Mouse (Mus musculus): ENCODE results near the gene Gm14147.
"Not testable (repeated sequence)": the region's sequence is repeated elsewhere in the genome, so short reads cannot be mapped to it uniquely, and the experiment has no call there.

The Gm14147 gene

GRCm38 (mm10) chr2:151097945-151098344, at the start of gene Gm14147:
TSS of gene Gm14147 (plus strand) at chr2:151098245.
- DNase-seq (ENCODE audit: low spot score): not testable (repeated sequence)

- DNase-seq (ENCODE audit: low spot score): no peak
These were observed 41.4 kb upstream of the Gm14147 start for GRCm38 (mm10) chr2:151056637-151057036.

- DNase-seq (ENCODE audit: low spot score): not testable (repeated sequence)
These were observed 5.8 kb upstream of the Gm14147 start, which contains the start of gene Gm14151 for GRCm38 (mm10) chr2:151092250-151092649. TSS of gene Gm14151 (minus strand) at chr2:151092350.

Data from adipocyte (in vitro differentiated cells).